Mouse (Mus musculus) neural tube, embryonic 11.5 days (tissue): ENCODE measurements around the gene Sgms1. TPM values are rescaled to one million over a fixed set of nuclear protein-coding genes. Genes with fewer than 3 reads are reported as not detected.

Source experiments
- ATAC-seq: fragments of 200-750 bp; cut with Nextera tagmentation; 2 replicates; pipeline ENCODE4 v1.8.0; 2017; ENCODE audit warnings: moderate number of reproducible peaks, mild to moderate bottlenecking, moderate TSS enrichment, moderate library complexity; ENCODE audit not compliant: insufficient read depth, low FRiP score, low TSS enrichment
- DNase-seq: peaks from one replicate; pipeline ENCODE4 v3.0.0-alpha.2; 2015; ENCODE audit warnings: low spot score
- H3K27ac ChIP-seq: fragments of 300-500 bp; sonication (generic); 2 replicates; pipeline ENCODE4 v1.5.1; 2014; ENCODE audit warnings: low read depth, mild to moderate bottlenecking, low read length
- H3K27me3 ChIP-seq: fragments of 300-500 bp; sonication (generic); 2 replicates; pipeline ENCODE4 v1.6.1; 2014; ENCODE audit warnings: mild to moderate bottlenecking, low read length, mixed read lengths; ENCODE audit not compliant: control insufficient read depth, insufficient read depth
- H3K36me3 ChIP-seq: fragments of 300-500 bp; sonication (generic); 2 replicates; pipeline ENCODE4 v1.6.1; 2014; ENCODE audit warnings: mild to moderate bottlenecking, low read length, moderate library complexity, mixed read lengths; ENCODE audit not compliant: control insufficient read depth, insufficient read depth
- H3K4me1 ChIP-seq: fragments of 300-500 bp; sonication (generic); 2 replicates; pipeline ENCODE4 v1.6.1; 2014; ENCODE audit warnings: low read length, mixed read lengths; ENCODE audit not compliant: control insufficient read depth, insufficient read depth
- H3K4me2 ChIP-seq: fragments of 300-500 bp; sonication (generic); 2 replicates; pipeline ENCODE4 v1.6.1; 2014; ENCODE audit warnings: low read depth, mild to moderate bottlenecking, moderate library complexity
- H3K4me3 ChIP-seq: fragments of 300-500 bp; sonication (generic); 2 replicates; pipeline ENCODE4 v1.5.1; 2014; ENCODE audit warnings: low read depth, low read length
- H3K9ac ChIP-seq: fragments of 300-500 bp; sonication (generic); 2 replicates; pipeline ENCODE4 v1.6.1; 2014; ENCODE audit warnings: mild to moderate bottlenecking, low read length
- H3K9me3 ChIP-seq: fragments of 300-500 bp; sonication (generic); 2 replicates; pipeline ENCODE4 v1.6.1; 2016; ENCODE audit warnings: low read length; ENCODE audit not compliant: control insufficient read depth
- WGBS: fragments of 180-500 bp; shearing (Covaris S2); extraction: QIAGEN DNeasy Blood & Tissue Kit; methylation state at CpG from one replicate; pipeline ENCODE4 v1.1.7; 2014; 5-methylcytosine and 5-hydroxymethylcytosine counted together
- polyA plus RNA-seq: library from polyadenylated mRNA; unstranded; fragments of >200 nt; fragmentation: Nextera tagmentation; extraction: Ambion mirVana; gene quantifications from 2 replicates; pipeline ENCODE4 v1.2.1, GENCODE M21; 2014

The Sgms1 gene
- polyA plus RNA-seq, 1 experiment from 2014 or later, result 11.0 TPM

DNA sequence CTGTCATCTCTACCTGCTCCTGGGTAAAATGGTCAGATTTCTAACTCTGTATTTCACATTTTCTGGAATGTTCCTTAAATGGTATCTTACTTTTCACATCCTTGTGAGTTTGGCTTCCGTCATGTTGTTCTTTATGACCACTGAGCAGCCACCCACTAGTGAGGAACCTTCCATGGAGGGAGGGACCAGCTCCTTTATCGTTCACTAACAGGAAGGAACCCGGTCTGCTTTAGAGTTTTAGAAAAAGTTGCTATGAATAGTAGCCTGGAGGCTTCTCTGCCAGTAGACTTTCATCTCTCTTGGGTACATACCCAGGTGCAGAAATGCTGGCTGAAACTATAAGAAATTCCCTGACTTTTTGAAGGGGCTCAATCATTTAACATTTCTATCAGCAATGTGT lies 111.6 kb downstream of the Sgms1 start:
- H3K4me2 ChIP-seq, result no peak overlapping the region
- no peak overlapping the region for H3K9ac ChIP-seq
- H3K27ac ChIP-seq, result no peak overlapping the region
- H3K36me3 ChIP-seq, result no peaks in the 10 kb centered on the region
- DNase-seq (no peak), ATAC-seq (no peak)
- H3K9me3 ChIP-seq, result no peaks in the 10 kb centered on the region
- H3K27me3 ChIP-seq, result no peaks in the 10 kb centered on the region
- H3K4me1 ChIP-seq, result no peaks in the 10 kb centered on the region
- H3K4me3 ChIP-seq, result no peak overlapping the region
- 86% methylated on average over 3 of the region's 3 CpGs for WGBS

- no peak for ATAC-seq
- Histone ChIP-seq H3K27ac (no peak overlapping the region), H3K4me2 (no peak overlapping the region), H3K27me3 (no peaks in the 10 kb centered on the region), H3K9me3 (no peaks in the 10 kb centered on the region), H3K4me1 (no peaks in the 10 kb centered on the region), H3K36me3 (no peaks in the 10 kb centered on the region), H3K9ac (no peak overlapping the region), H3K4me3 (no peak overlapping the region)
- no peak for DNase-seq
- WGBS, result 86% methylated on average over 2 of the region's 2 CpGs
Observed at GRCm38 (mm10) chr19:32277287-32277686, 112.2 kb downstream of the Sgms1 start.

- no peak overlapping the region for H3K4me3 ChIP-seq
Observed at GRCm38 (mm10) chr19:32276817-32277216, 112.7 kb downstream of the Sgms1 start.

GRCm38 (mm10) chr19:32276263-32276662 lies 113.3 kb downstream of the Sgms1 start:
- Histone ChIP-seq H3K27me3 (no peaks in the 10 kb centered on the region), H3K4me1 (no peaks in the 10 kb centered on the region), H3K27ac (no peak overlapping the region), H3K4me3 (no peak overlapping the region), H3K36me3 (no peaks in the 10 kb centered on the region), H3K9me3 (no peaks in the 10 kb centered on the region), H3K9ac (no peak overlapping the region), H3K4me2 (no peak overlapping the region)
- ATAC-seq, result no peak
- WGBS, result 90% methylated on average over 5 of the region's 5 CpGs
- no peak for DNase-seq

More at GRCm38 (mm10) chr19:32276817-32277216, 112.7 kb downstream of the Sgms1 start:
- no peak overlapping the region for H3K27ac ChIP-seq
- no peak overlapping the region for H3K9ac ChIP-seq
- ATAC-seq (no peak), DNase-seq (no peak)
- no peak overlapping the region for H3K4me2 ChIP-seq
- H3K4me1 ChIP-seq, result no peaks in the 10 kb centered on the region
- H3K36me3 ChIP-seq, result no peaks in the 10 kb centered on the region
- 73% methylated on average over 8 of the region's 8 CpGs for WGBS
- no peaks in the 10 kb centered on the region for H3K9me3 ChIP-seq
- H3K27me3 ChIP-seq, result no peaks in the 10 kb centered on the region

- Histone ChIP-seq H3K36me3 (no peaks in the 10 kb centered on the region), H3K27me3 (no peaks in the 10 kb centered on the region), H3K9me3 (no peaks in the 10 kb centered on the region), H3K27ac (no peak overlapping the region), H3K4me2 (no peak overlapping the region), H3K9ac (no peak overlapping the region), H3K4me3 (no peak overlapping the region), H3K4me1 (no peaks in the 10 kb centered on the region)
- DNase-seq (no peak), ATAC-seq (no peak)
- 89% methylated on average over 14 of the region's 14 CpGs for WGBS
Observed at GRCm38 (mm10) chr19:32275068-32275925, 114.2 kb downstream of the Sgms1 start.

DNA sequence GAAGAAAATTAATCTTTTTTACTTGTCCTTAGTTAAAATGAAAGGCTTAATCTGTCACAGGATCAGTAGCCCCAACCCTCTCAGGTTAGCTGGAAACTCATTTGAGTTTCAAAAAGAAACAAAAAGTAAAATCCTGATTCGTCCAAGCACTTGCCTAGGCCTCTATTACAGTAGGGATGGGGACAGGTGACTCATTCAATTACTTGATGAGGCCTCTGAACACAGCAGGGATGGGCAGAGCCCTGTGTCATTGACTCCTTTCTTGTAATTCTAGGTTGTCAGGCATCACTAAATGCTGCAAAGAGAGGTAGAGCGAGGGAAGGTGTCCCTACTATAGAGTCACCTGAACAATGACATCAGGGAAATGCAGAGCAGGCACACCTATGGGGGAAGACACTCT lies 115.4 kb downstream of the Sgms1 start:
- no peak for DNase-seq
- Histone ChIP-seq H3K27ac (no peak overlapping the region), H3K9me3 (no peaks in the 10 kb centered on the region), H3K9ac (no peak overlapping the region), H3K36me3 (no peaks in the 10 kb centered on the region), H3K4me1 (no peaks in the 10 kb centered on the region), H3K4me2 (no peak overlapping the region), H3K27me3 (no peaks in the 10 kb centered on the region), H3K4me3 (no peak overlapping the region)
- ATAC-seq, result no peak
- 67% methylated on average over 2 of the region's 2 CpGs for WGBS

GRCm38 (mm10) chr19:32273714-32274113 lies 115.8 kb downstream of the Sgms1 start:
- 45% methylated on average over 3 of the region's 3 CpGs for WGBS
- Histone ChIP-seq H3K4me2 (no peak overlapping the region), H3K27me3 (no peaks in the 10 kb centered on the region), H3K27ac (no peak overlapping the region), H3K4me1 (no peaks in the 10 kb centered on the region), H3K4me3 (no peak overlapping the region), H3K9me3 (no peaks in the 10 kb centered on the region), H3K36me3 (no peaks in the 10 kb centered on the region), H3K9ac (no peak overlapping the region)
- ATAC-seq (no peak), DNase-seq (no peak)

DNA sequence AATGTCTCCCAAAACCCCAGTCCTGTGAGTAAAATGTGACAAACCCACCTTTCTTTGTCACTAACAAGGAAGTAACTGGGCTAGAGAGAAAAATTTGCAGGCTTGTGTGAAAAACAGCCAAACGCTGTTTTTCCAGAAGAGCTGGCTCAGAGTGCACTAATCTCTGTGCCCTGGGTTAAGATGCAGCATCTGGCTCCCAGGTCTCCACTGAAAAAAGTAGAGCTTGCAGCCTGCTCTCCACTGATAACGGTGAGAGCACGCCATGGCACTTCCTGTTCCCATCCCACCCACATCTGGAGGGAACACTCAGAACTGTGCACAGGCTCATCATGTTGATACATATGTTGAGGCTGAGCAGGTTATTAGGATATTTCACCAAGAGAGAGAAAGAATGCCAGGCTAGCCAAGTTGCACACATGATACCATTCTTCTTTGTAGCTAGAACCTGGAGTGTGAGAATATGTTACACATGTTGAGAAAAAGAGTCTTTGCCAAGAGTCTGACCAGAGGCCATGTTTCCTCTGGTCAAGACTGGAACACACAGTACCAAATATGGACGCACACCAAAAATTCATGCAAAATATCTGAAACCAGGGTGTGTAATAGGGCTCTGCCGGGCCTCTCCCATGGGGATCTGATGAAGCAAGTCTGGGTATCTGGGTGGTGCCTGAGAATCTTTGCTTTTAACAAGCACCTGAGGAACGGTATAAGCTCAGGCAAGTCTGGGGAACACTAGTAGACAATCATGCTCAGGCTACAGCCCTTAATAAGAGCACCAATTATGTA lies 116.8 kb downstream of the Sgms1 start:
- ATAC-seq, result no peak
- Histone ChIP-seq H3K4me3 (no peak overlapping the region), H3K36me3 (no peaks in the 10 kb centered on the region), H3K4me2 (no peak overlapping the region), H3K27ac (no peak overlapping the region), H3K9ac (no peak overlapping the region), H3K27me3 (no peaks in the 10 kb centered on the region), H3K9me3 (no peaks in the 10 kb centered on the region), H3K4me1 (no peaks in the 10 kb centered on the region)
- 70% methylated on average over 6 of the region's 6 CpGs for WGBS
- DNase-seq, result no peak
